Mouse (Mus musculus) thymus, postnatal 4 days (tissue): ENCODE measurements around the gene Olfr380.

Experiments used
- DNase-seq: peaks from one replicate; pipeline ENCODE4 v3.0.0; 2021

The Olfr380 gene

DNA sequence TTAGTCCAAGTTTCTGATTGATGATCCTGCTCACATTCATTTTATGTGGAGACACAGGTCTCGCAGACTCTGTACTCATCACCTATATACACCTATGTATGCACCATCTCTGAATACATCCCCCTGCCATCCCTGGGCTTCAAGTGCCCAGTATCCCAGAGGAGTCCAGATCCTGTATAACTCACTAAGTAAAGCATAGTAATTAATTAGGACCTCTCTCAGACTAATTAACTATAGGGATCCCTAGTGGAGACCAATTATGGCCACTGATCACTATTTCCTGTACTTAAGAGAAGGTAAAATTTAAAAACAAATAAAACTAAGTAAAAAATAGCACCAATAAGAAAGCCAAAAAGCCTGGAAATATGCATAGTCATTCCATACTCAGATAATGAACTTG is at the start of gene Olfr380:
Gene Olfr380 (minus strand): TSS at position 101 of the 400 bp plus-strand sequence.
- DNase-seq = no peak

DNA sequence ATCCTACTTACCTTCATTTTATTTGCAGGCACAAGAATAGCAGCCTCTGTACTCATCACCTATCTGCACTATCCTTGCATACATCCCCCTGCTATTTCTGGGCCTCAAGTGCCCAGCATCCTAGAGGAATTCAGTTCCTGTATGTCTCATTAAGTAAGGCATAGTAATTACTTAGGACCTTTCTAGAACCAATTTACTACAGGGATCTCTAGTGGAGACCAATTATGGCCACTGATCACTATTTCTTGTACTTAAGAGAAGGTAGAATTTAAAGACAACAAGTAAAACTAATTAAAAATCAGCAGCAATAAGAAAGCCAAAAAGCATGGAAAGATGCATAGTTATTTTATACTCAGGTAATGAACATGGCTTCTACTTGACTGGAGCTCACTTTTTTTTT is 34.2 kb upstream of the Olfr380 start, which contains the start of gene Olfr381:
Gene Olfr381 (minus strand): TSS at position 101 of the 400 bp plus-strand sequence.
- DNase-seq = no peak

DNA sequence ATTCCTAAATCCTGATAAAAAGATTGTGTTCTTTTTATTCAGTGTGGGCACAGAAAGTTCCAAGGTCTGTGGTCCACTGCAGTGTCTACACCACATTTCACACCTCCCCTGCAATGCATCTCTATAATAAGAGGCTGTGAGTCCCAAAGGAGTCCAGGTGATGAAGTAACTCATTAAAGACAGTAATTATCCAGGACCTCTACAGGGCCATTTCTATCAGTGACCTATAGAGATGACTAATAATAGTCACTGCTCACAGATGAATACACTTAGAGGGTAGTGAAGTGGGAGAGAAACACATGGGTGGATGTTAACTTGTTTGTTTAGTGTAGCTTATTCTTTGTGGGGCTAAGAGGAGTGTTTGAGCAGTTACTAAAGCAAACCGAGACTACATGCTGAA is 28.9 kb downstream of the Olfr380 start, which contains the start of gene Olfr378:
Gene Olfr378 (minus strand): TSS at position 101 of the 400 bp plus-strand sequence.
- DNase-seq = no peak
